Mouse (Mus musculus) myocyte (in vitro differentiated cells): Measurements from ENCODE around the gene Dusp6.

ENCODE experiments used
- POLR2A ChIP-seq: IDR thresholded peaks from one replicate; pipeline ENCODE4 v1.6.1; 2011; ENCODE audit warnings: low read depth, mild to moderate bottlenecking, control low read depth, moderate library complexity; ENCODE audit not compliant: insufficient read length
- POLR2AphosphoS2 ChIP-seq: IDR thresholded peaks from one replicate; pipeline ENCODE4 v1.6.1; 2011; ENCODE audit warnings: low read depth, control low read depth; ENCODE audit not compliant: insufficient read length

GRCm38 (mm10) chr10:99242721-99243120 lies 20.3 kb upstream of the Dusp6 start:
- no peak for TF ChIP-seq POLR2AphosphoS2
- no peak for TF ChIP-seq POLR2A
